In the genomic region with DNA sequence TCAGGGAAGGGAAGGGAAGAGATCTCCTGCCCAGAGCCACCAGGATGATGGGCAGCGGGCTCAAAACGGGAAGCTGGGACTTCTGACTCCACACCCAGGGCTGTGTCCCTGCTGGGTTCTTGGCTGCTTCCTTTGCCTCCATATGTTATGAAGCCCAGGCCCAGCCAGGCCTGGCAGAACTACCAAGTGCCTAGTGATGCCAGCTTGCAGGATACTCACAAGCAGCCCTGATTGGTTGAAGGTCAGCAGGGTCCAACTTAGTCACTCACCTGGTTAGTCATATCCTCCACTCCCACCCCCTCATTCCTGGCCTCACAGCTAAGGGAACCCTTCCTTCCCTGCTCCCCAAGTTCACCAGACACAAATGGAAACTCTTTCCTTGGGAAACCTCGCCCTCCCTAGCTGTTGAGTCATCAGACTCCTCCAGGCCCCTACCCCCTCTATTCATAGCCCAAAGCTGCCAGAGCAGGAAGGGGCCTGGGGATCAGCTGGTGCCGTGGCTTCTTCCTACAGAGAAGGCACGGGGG, we compare ENCODE assay signal across 17 mouse cellular contexts. TPM values are rescaled to one million over a fixed set of nuclear protein-coding genes. Genes with fewer than 3 reads are reported as not detected.
DNase-seq lines count a peak whose midpoint lies in the region; ATAC-seq and TF ChIP-seq lines count a peak whose summit lies in the region.
"Had no signal": no experiment of that assay in that cellular context is flagged by ENCODE, and none has a peak within 500 bp of the region (broad histone marks: within the 10 kb centered on the region; RNA-seq: fewer than 3 reads in every experiment).

No protein-coding gene starts in this region.

- DNase-seq in hindbrain, postnatal 0 days (ENCODE audit: low spot score), result peak; percentile 73
- DNase-seq in adrenal gland, adult 8-10 months, result peak; percentile 75
- DNase-seq in fibroblast of lung, adult 2 months (ENCODE audit: low read depth), result peak; percentile 2
- no peak for DNase-seq in urinary bladder, postnatal 25 days (ENCODE audit: low spot score)
- DNase-seq in left cerebral cortex, postnatal 36 days (ENCODE audit: low spot score in 2 of 2), result no peak
- DNase-seq: gastrocnemius, postnatal 14 days; kidney, postnatal 25 days; lung, postnatal 36 days; right cerebral cortex, postnatal 25 days had no signal

- H3K4me2 ChIP-seq in hindbrain, postnatal 0 days (ENCODE audit: low read depth, low read length), result 0 out of 2 replicates have a peak overlapping the region, but pooled peaks have one; percentile 14
- no peak overlapping the region for H3K4me2 ChIP-seq in hindbrain, embryonic 13.5 days
- H3K4me2 ChIP-seq: embryonic facial prominence, embryonic 12.5 days; forebrain, embryonic 12.5 days had no signal

- peaks cover 43% of the 10 kb centered on the region for H3K4me1 ChIP-seq in hindbrain, postnatal 0 days (ENCODE audit: insufficient read depth, low read length)
- peaks cover 56% of the 10 kb centered on the region for H3K4me1 ChIP-seq in hindbrain, embryonic 13.5 days (replicated peaks)

- no peak overlapping the region for H3K4me3 ChIP-seq in hindbrain, postnatal 0 days (ENCODE audit: low read length)
- H3K4me3 ChIP-seq in hindbrain, embryonic 13.5 days, result no peak overlapping the region
- H3K4me3 ChIP-seq: embryonic facial prominence, embryonic 12.5 days; forebrain, embryonic 12.5 days had no signal

- no peaks in the 10 kb centered on the region for H3K36me3 ChIP-seq in hindbrain, postnatal 0 days (ENCODE audit: insufficient read depth, low read length)
- H3K36me3 ChIP-seq in hindbrain, embryonic 13.5 days, result no peaks in the 10 kb centered on the region
- H3K36me3 ChIP-seq: embryonic facial prominence, embryonic 12.5 days; forebrain, embryonic 12.5 days had no signal

- no peak for TF ChIP-seq CTCF in hindbrain, postnatal 0 days (IDR thresholded peaks at IDR 0.05; ENCODE audit: low read depth)

- 36% methylated on average over 5 of the region's 5 CpGs for WGBS in hindbrain, postnatal 0 days
- WGBS in hindbrain, embryonic 13.5 days, result 71% methylated on average over 5 of the region's 5 CpGs

- intact Hi-C loops in left cerebral cortex, postnatal 36 days (cut with DNase I), result no loop called here

- no peak overlapping the region for H3K27ac ChIP-seq in hindbrain, postnatal 0 days
- no peak overlapping the region for H3K27ac ChIP-seq in hindbrain, embryonic 13.5 days
- H3K27ac ChIP-seq: embryonic facial prominence, embryonic 12.5 days; forebrain, embryonic 12.5 days had no signal

- no peaks in the 10 kb centered on the region for H3K9me3 ChIP-seq in hindbrain, postnatal 0 days (ENCODE audit: low read length)
- H3K9me3 ChIP-seq in hindbrain, embryonic 13.5 days, result no peaks in the 10 kb centered on the region
- H3K9me3 ChIP-seq: embryonic facial prominence, embryonic 12.5 days; forebrain, embryonic 12.5 days had no signal

- no peaks in the 10 kb centered on the region for H3K27me3 ChIP-seq in hindbrain, postnatal 0 days (ENCODE audit: insufficient read depth, low read length)
- H3K27me3 ChIP-seq in hindbrain, embryonic 13.5 days, result peaks cover 45% of the 10 kb centered on the region

- no peak overlapping the region for H3K9ac ChIP-seq in hindbrain, postnatal 0 days (replicated peaks; ENCODE audit: low read length)
- no peak overlapping the region for H3K9ac ChIP-seq in hindbrain, embryonic 13.5 days
- H3K9ac ChIP-seq: embryonic facial prominence, embryonic 12.5 days; forebrain, embryonic 12.5 days had no signal

- ATAC-seq in hindbrain, postnatal 0 days, result 0 out of 2 replicates have a peak, but pooled peaks have one; percentile 34
- ATAC-seq in hindbrain, embryonic 13.5 days (ENCODE audit: low FRiP score), result no peak
- peak; percentile 72 for ATAC-seq in cerebellum, adult (ENCODE audit: insufficient number of reproducible peaks, low FRiP score, low TSS enrichment)
- ATAC-seq: hindbrain, embryonic 16.5 days had no signal

RNA-seq across cellular contexts. Expression of a gene that starts 3.3 kb away (rescaled TPM):
- 23.2 and 30.3 TPM in 2 replicates for total RNA-seq in hindbrain, postnatal 0 days (2014; rRNA removed)
- 11.5 and 12.7 TPM in 2 replicates for polyA plus RNA-seq in hindbrain, postnatal 0 days (2015; fragmentation: Nextera tagmentation; extraction: Ambion mirVana)
- 4.3 and 4.5 TPM in 2 replicates for polyA plus RNA-seq in hindbrain, embryonic 13.5 days (2015; fragmentation: Nextera tagmentation; extraction: Ambion mirVana)
- 1,000 to 10,000 TPM; 1,385 to 1,638 (median 1,575) TPM for total RNA-seq in adrenal gland, adult 8-10 months (2022)
- 10 to 100 TPM; 21.1 to 21.3 TPM for total RNA-seq in left cerebral cortex, postnatal 36 days (2021)
- total RNA-seq: neutrophil, adult 5-6 weeks had no signal

RNA-seq across cellular contexts. Expression of a gene that starts 45.6 kb away (rescaled TPM):
- total RNA-seq in hindbrain, postnatal 0 days (2014; rRNA removed), result not detected in 2 replicates
- not detected in 2 replicates for polyA plus RNA-seq in hindbrain, postnatal 0 days (2015; fragmentation: Nextera tagmentation; extraction: Ambion mirVana)
- not detected in 2 replicates for polyA plus RNA-seq in hindbrain, embryonic 13.5 days (2015; fragmentation: Nextera tagmentation; extraction: Ambion mirVana)
- 1 to 10 TPM; 1.9 to 6.7 (median 3.7) TPM for total RNA-seq in adrenal gland, adult 8-10 months (2022)
- total RNA-seq in left cerebral cortex, postnatal 36 days (2021), result not detected
- total RNA-seq: gastrocnemius, postnatal 14 days; liver, adult 2 months; neutrophil, adult 5-6 weeks had no signal
- polyA plus RNA-seq: embryonic facial prominence, embryonic 12.5 days; forebrain, embryonic 12.5 days; hindbrain, embryonic 16.5 days; liver, adult 2 months; stomach, embryonic 16.5 days had no signal

RNA-seq across cellular contexts. Expression of a gene that starts 56.5 kb away (rescaled TPM):
- 70.6 and 95.8 TPM in 2 replicates for total RNA-seq in hindbrain, postnatal 0 days (2014; rRNA removed)
- polyA plus RNA-seq in hindbrain, postnatal 0 days (2015; fragmentation: Nextera tagmentation; extraction: Ambion mirVana), result 29.6 and 31.3 TPM in 2 replicates
- polyA plus RNA-seq in hindbrain, embryonic 13.5 days (2015; fragmentation: Nextera tagmentation; extraction: Ambion mirVana), result 29.9 and 30.7 TPM in 2 replicates
- total RNA-seq in adrenal gland, adult 8-10 months (2022), result 10 to 100 TPM; 39.8 to 60.3 (median 49.4) TPM
- total RNA-seq in left cerebral cortex, postnatal 36 days (2021), result 10 to 100 TPM; 38.5 to 38.7 TPM

Comparison
In these comparisons a context has a peak if more than half of its experiments do, and no peak if none do; other contexts are left out.
1. DNase-seq: peak in hindbrain, postnatal 0 days (single experiment), adrenal gland, adult 8-10 months (single experiment) and fibroblast of lung, adult 2 months (single experiment); none in urinary bladder, postnatal 25 days (single experiment) and left cerebral cortex, postnatal 36 days (0 of 2).
2. RNA of a gene that starts 3.3 kb away (total RNA-seq): 1,385 to 1,638 TPM in adrenal gland, adult 8-10 months; 23.2 to 30.3 TPM in hindbrain, postnatal 0 days and 21.1 to 21.3 TPM in left cerebral cortex, postnatal 36 days; every median in the first group is over 10 times any median in the second.